Mouse (Mus musculus): ENCODE results near the gene Trrap. TPM values are rescaled to one million over a fixed set of nuclear protein-coding genes. Genes with fewer than 3 reads are reported as not detected.

Gene Trrap
- total and polyA plus RNA-seq, 3 experiments: 44.1 to 91.6 (median 45.6) TPM

DNA sequence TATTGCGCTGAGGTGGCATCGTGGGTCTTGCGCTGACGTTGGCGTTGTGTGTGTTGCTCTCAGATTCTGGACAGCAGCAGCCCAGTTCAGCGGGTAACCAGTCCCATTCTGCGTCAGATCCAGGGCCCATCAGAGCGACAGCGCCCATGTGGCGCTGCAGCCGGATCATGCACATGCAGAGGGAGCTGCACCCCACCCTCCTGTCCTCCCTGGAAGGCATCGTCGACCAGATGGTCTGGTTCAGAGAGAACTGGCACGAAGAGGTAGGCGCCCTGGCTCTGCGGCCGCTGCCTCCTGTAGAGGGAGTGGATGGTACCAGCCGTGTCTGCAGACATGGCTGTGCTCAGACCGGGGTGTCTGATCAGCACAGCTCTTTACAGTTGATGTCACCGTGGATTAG is 77.8 kb downstream of the Trrap start:
- Histone ChIP-seq H3K36me3 (ENCODE audit: control insufficient read depth in 1 of 2, insufficient read depth in 2 of 2, low read length in 2 of 2) (peaks cover 0 to 5% of the 10 kb centered on the region in 2 experiments; a peak in 2 of 4 replicates), H3K9ac (ENCODE audit: control insufficient read depth, low read depth, low read length, poor library complexity, severe bottlenecking) (no peak overlapping the region), H3K79me2 (ENCODE audit: control insufficient read depth, insufficient read depth, low read length, poor library complexity) (no peaks in the 10 kb centered on the region), H3K4me1 (ENCODE audit: control insufficient read depth in 1 of 2, insufficient read depth in 2 of 2, low read length in 2 of 2) (no peaks in the 10 kb centered on the region), H3K9me3 (replicated peaks; ENCODE audit: insufficient read depth, low read length) (no peaks in the 10 kb centered on the region), H3K27ac (ENCODE audit: control insufficient read depth, low read depth, low read length) (no peak overlapping the region), H3K4me3 (ENCODE audit: control insufficient read depth in 1 of 2, insufficient read depth in 1 of 2, low read depth in 2 of 2, low read length in 2 of 2) (no peak overlapping the region), H3K27me3 (ENCODE audit: control insufficient read depth in 1 of 2, insufficient read depth in 2 of 2, low read length in 2 of 2) (no peaks in the 10 kb centered on the region)
- no peak for TF ChIP-seq RAD21 (IDR thresholded peaks at IDR 0.05; ENCODE audit: low read depth, low read length)
- no peak for TF ChIP-seq ETS1 (IDR thresholded peaks at IDR 0.05; ENCODE audit: low read depth, low read length)
- TF ChIP-seq MYC (IDR thresholded peaks at IDR 0.05; ENCODE audit: low read depth, low read length): no peak
- no peak for TF ChIP-seq MAZ (IDR thresholded peaks at IDR 0.05; ENCODE audit: low read depth, low read length)
- TF ChIP-seq GATA1 (IDR thresholded peaks at IDR 0.05; ENCODE audit: low read depth, low read length): no peak
- TF ChIP-seq GABPA (IDR thresholded peaks at IDR 0.05; ENCODE audit: low read depth, low read length): no peak
- no peak for TF ChIP-seq RCOR1 (IDR thresholded peaks at IDR 0.05; ENCODE audit: low read depth, low read length)
- no peak for TF ChIP-seq POLR2AphosphoS2 (IDR thresholded peaks at IDR 0.05; ENCODE audit: low read length)
- no peak for TF ChIP-seq USF2 (IDR thresholded peaks at IDR 0.05; ENCODE audit: borderline replicate concordance in 1 of 2, insufficient read depth in 1 of 2, low read depth in 1 of 2, low read length in 2 of 2)
- no peak for TF ChIP-seq SMC3 (IDR thresholded peaks at IDR 0.05; ENCODE audit: low read depth, low read length)
- TF ChIP-seq CHD2 (IDR thresholded peaks at IDR 0.05; ENCODE audit: low read length): no peak
- TF ChIP-seq JUND (IDR thresholded peaks at IDR 0.05; ENCODE audit: low read depth, low read length): no peak
- TF ChIP-seq KAT2A (conservative IDR thresholded peaks at IDR 0.05; ENCODE audit: low read depth, low read length): no peak
- no peak for TF ChIP-seq POLR2A (IDR thresholded peaks at IDR 0.05; ENCODE audit: control insufficient read depth in 1 of 2, insufficient read depth in 1 of 2, low read depth in 1 of 2, low read length in 2 of 2, poor library complexity in 1 of 2)
- no peak for DNase-seq (ENCODE audit: low read depth, low spot score)

DNA sequence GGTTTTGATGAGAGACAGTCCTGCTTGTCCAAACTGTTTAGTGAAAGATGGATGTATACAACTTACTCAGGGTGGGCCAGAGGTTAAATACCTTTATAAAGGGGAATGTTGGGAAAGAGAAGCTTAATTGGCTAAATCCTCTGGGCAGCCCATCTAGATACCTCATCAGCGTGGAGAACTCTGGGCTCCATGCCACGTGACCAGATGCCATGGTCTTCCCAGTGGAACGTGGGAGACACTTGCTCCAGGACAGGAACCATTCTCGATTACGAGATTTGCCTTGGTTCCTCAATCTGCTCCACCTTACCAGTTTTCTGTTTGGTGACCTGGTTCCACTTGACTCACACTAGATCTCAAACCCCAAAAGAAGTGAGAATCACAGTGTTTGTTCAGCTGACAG is 81.2 kb downstream of the Trrap start:
- H3K27ac ChIP-seq (ENCODE audit: control insufficient read depth, low read depth, low read length): no peak overlapping the region

DNA sequence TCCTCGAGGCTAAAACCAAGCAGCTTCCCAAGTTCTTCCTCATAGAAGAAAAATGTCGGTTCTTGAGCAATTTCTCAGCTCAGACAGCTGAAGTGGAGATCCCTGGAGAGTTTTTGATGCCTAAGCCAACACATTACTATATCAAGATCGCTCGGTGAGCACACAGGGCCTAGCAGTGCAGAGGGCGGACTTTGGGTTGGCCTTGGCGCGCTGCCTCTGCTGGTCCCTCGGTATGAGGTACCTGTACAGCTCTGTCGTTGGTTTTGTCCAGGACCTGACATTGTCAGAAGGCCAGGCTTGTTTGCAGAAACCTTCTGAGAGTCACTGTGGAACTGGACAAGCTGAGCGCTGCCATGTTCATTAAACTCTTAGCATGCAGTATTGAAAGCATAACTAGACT is 82.4 kb downstream of the Trrap start:
- H3K27ac ChIP-seq (ENCODE audit: control insufficient read depth, low read depth, low read length): no peak overlapping the region
- TF ChIP-seq HCFC1 (IDR thresholded peaks at IDR 0.05; ENCODE audit: low read depth, low read length) (no peak), E2F4 (IDR thresholded peaks at IDR 0.05; ENCODE audit: borderline replicate concordance, low read depth, low read length) (no peak), RCOR1 (IDR thresholded peaks at IDR 0.05; ENCODE audit: low read depth, low read length) (no peak)
- H3K9ac ChIP-seq (ENCODE audit: control insufficient read depth, low read depth, low read length, poor library complexity, severe bottlenecking): no peak overlapping the region
- H3K4me1 ChIP-seq (ENCODE audit: control insufficient read depth in 1 of 2, insufficient read depth in 2 of 2, low read length in 2 of 2): no peaks in the 10 kb centered on the region
- H3K36me3 ChIP-seq (ENCODE audit: control insufficient read depth in 1 of 2, insufficient read depth in 2 of 2, low read length in 2 of 2): peaks cover 0 to 6% of the 10 kb centered on the region in 2 experiments; a peak in 2 of 4 replicates
- no peaks in the 10 kb centered on the region for H3K27me3 ChIP-seq (ENCODE audit: control insufficient read depth in 1 of 2, insufficient read depth in 2 of 2, low read length in 2 of 2)
- no peak overlapping the region for H3K4me3 ChIP-seq (ENCODE audit: control insufficient read depth in 1 of 2, insufficient read depth in 1 of 2, low read depth in 2 of 2, low read length in 2 of 2)
- no peak for DNase-seq (ENCODE audit: low read depth, low spot score)
- no peaks in the 10 kb centered on the region for H3K79me2 ChIP-seq (ENCODE audit: control insufficient read depth, insufficient read depth, low read length, poor library complexity)
- no peaks in the 10 kb centered on the region for H3K9me3 ChIP-seq (replicated peaks; ENCODE audit: insufficient read depth, low read length)

More for the DNA sequence above, 81.2 kb downstream of the Trrap start:
- peaks cover 0 to 6% of the 10 kb centered on the region in 2 experiments; a peak in 2 of 4 replicates for H3K36me3 ChIP-seq (ENCODE audit: control insufficient read depth in 1 of 2, insufficient read depth in 2 of 2, low read length in 2 of 2)
- H3K9me3 ChIP-seq (replicated peaks; ENCODE audit: insufficient read depth, low read length): no peaks in the 10 kb centered on the region
- DNase-seq (ENCODE audit: low read depth, low spot score): no peak
- no peaks in the 10 kb centered on the region for H3K27me3 ChIP-seq (ENCODE audit: control insufficient read depth in 1 of 2, insufficient read depth in 2 of 2, low read length in 2 of 2)
- no peak overlapping the region for H3K4me3 ChIP-seq (ENCODE audit: control insufficient read depth in 1 of 2, insufficient read depth in 1 of 2, low read depth in 2 of 2, low read length in 2 of 2)
- H3K9ac ChIP-seq (ENCODE audit: control insufficient read depth, low read depth, low read length, poor library complexity, severe bottlenecking): no peak overlapping the region
- no peak for TF ChIP-seq ZKSCAN1 (IDR thresholded peaks at IDR 0.05; ENCODE audit: low read depth, low read length)
- H3K4me1 ChIP-seq (ENCODE audit: control insufficient read depth in 1 of 2, insufficient read depth in 2 of 2, low read length in 2 of 2): no peaks in the 10 kb centered on the region
- no peaks in the 10 kb centered on the region for H3K79me2 ChIP-seq (ENCODE audit: control insufficient read depth, insufficient read depth, low read length, poor library complexity)
